Mouse (Mus musculus) brain, adult 2 months (tissue): ENCODE measurements at regions not wholly inside any gene's neighbourhood (a gene's known extent, or its start where the extent isn't known, plus 50 kb on each side); places are given as distances from the start of the nearest gene placed in this dataset.
"Not testable (repeated sequence)": the region's sequence is repeated elsewhere in the genome, so short reads cannot be mapped to it uniquely, and the experiment has no call there.

Experiments used
- DNase-seq: peaks from one replicate; pipeline ENCODE4 v3.0.0; 2011; ENCODE audit warnings: low read depth, low spot score

DNA sequence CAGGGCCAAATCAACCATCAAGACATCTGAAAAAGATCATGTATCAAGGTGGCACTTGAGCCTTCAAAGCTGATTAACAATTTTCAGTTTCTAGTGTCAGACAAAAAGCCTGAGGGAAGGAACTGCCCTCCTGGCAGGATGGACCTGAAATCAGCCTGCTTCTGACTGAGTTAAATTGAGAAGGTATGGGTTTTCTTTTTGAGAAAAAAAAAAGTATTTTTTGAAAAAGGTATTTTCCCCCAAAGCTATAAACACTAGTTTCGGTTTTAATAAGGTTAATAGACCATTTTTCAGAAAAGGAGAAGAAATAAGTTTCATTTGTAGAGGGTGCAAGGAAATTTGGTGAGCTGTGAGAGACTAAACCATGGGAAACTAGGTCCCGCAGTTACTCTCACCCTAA lies 124.6 kb upstream of the Mrpl21 start:
- not testable (repeated sequence) for DNase-seq

DNA sequence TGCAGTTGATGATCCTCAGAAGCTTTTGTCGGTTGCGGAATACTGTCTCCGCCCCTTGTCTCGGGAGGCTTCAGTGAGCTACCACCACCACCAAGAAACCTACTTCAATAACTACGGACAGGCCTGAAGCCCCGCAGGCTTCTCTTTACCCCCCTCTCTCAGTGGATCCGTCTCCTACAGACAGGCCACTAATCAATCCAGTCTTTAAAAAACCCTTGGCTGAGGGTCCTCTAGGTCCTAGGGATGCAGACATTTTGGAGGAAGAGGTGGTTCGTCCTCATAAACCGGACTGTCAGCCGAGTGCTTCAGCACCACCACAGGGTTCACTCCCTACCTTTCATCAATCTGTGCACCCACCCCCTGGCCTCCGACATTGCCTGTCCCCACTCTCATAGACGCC lies 123.4 kb upstream of the Mrpl21 start:
- no peak for DNase-seq

DNA sequence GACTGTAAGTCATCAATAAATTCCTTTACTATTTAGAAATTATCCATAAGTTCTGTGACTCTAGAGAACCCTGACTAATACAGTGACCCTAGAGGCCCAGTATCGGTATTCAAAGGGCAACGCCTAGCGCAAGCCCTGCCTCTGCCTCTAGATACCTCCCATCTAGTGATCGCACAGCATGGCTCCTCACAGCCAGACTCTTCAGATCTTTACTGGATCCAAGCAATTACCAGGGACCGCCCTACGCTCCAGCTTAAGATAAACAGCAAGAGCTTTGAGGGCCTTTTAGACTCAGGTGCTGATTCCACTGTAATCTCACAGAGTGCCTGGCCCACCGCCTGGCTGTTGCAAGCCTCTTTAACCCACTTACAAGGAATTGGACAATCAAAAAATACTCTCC lies 115.0 kb upstream of the Mrpl21 start:
- DNase-seq: no peak

DNA sequence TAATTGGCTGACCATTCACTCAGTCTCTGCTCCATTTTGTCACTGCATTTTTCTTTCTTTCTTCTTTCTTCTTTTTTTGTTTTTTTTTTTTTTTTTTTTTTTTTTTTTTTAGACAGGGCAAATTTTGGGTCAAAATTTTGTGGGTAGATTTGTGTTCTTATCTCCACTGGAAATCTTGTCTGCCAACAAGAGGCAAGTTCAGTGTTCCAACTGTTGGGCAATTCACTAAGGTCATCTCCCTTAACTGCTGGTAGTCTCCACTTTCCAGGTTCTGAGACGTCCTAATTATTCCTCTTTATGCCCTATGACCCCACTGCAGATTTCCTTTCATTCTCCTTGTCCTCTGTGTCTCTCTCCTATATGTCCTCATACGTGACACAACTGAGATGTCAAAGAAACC lies 100.1 kb upstream of the Mrpl21 start:
- no peak for DNase-seq

DNA sequence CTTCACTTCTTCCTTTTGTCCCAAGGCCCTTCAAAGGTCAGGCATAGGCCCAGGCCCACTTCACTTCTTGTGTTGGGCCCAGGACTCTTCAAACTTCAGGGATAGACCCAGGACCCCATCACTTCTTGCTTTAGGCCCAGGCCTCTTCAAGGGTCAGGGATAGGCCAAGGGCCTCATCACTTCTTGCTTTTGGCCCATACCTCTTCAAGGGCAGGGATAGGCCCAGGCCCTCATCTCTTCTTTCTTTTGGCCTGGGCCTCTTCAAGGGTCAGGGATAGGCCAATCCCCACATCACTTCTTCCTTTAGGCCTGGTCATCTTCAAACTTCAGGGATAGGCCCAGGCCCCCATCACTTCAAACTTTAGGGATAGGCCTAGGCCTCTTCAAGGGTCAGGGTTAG lies 90.1 kb upstream of the Mrpl21 start:
- DNase-seq: no peak

DNA sequence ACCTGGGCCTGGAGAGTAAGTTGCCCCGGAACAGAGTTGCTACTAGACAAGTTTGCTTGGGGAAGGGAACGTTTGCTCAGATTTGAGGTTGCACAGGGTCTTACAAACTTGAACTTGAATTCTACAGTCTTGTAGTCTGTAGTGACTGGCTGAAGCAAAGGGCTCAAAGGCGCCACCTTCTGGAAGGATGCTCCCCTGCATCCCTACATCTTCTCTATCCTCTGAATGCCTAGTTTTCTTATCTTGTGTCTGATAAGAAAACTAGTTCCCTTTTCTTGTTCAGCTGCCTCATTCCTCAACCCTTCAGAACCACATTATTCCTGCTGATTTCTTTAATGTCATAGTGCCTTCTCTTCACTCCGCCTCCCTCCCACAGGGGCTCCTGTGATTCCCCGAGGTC lies 78.2 kb upstream of the Mrpl21 start:
- not testable (repeated sequence) for DNase-seq

DNA sequence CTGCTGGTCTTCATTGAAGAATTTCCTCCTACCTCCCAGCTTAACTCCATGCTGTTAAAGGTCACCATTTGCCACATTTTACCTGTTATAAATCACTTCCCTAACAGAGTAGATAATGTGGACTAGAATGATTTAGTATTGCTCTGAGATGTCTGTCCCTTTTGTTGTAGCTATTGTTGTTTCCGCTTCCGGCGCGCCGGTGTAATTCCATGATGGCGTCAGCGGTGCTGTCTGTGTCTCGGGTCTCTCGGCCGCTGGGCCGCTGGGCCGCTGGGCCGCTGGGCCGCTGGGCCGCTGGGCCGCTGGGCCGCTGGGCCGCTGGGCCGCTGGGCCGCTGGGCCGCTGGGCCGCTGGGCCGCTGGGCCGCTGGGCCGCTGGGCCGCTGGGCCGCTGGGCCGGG lies 77.3 kb upstream of the Mrpl21 start:
- DNase-seq: not testable (repeated sequence)

DNA sequence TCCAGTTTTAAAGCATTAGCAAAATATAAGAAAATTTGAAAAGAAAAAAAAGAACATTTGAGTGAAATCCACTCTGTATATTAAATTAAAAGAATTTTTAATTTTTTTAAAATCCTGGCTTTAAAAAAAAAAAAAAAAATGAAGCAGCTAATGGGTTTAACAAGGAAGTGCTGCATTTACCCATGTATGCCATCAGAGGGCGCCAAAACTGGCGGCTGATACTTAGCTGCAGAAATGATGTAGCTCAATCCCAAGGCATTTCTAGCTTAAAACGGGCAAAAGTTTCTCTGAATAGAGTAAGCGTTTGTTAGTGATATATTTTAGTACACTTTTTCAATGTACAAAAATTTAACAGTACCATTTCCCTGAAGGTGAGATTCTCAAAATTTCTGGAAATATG lies 74.4 kb upstream of the Mrpl21 start:
- DNase-seq: peak; percentile 56
